ENCODE assay signal across 8 mouse cellular contexts in genomic region chr2:156547123-156547891, GRCm38 (mm10). TPM values are rescaled to one million over a fixed set of nuclear protein-coding genes. Genes with fewer than 3 reads are reported as not detected.
A peak's percentile ranks its signal among the peaks of the same experiment; 100 is the strongest.
DNase-seq lines count a peak whose midpoint lies in the region; ATAC-seq and TF ChIP-seq lines count a peak whose summit lies in the region.

Gene Aar2, plus strand, starts transcription at chr2:156547584.

- peak within 1 kb of the TSS; percentile 72 for H3K9ac ChIP-seq in hindbrain, postnatal 0 days (replicated peaks; ENCODE audit: low read length)

- 5% methylated on average over 39 of the region's 39 CpGs for WGBS in hindbrain, postnatal 0 days

- no peak for TF ChIP-seq CTCF in gastrocnemius, adult 2 months (IDR thresholded peaks at IDR 0.05)
- no peak for TF ChIP-seq CTCF in hindbrain, postnatal 0 days (IDR thresholded peaks at IDR 0.05; ENCODE audit: low read depth)
- no peak for TF ChIP-seq CTCF in left cerebral cortex, adult 2 months (IDR thresholded peaks at IDR 0.05)

- ATAC-seq in common myeloid progenitor, adult 5-6 weeks (replicated peaks; ENCODE audit: low read depth, poor library complexity, severe bottlenecking) = peak; percentile 94
- peak; percentile 66 for ATAC-seq in hindbrain, postnatal 0 days

- peaks cover 11% of the 10 kb centered on the region; the same call in 1 of the 2 replicates for H3K36me3 ChIP-seq in hindbrain, postnatal 0 days (ENCODE audit: insufficient read depth, low read length)
- peaks cover 29% of the 10 kb centered on the region for H3K36me3 ChIP-seq in megakaryocyte, embryonic 14.5 days (replicated peaks; ENCODE audit: low read length)

- H3K27me3 ChIP-seq in hindbrain, postnatal 0 days (ENCODE audit: insufficient read depth, low read length) = no peaks in the 10 kb centered on the region
- H3K27me3 ChIP-seq in megakaryocyte, embryonic 14.5 days (replicated peaks) = peaks cover 18% of the 10 kb centered on the region

- H3K4me1 ChIP-seq in hindbrain, postnatal 0 days (ENCODE audit: insufficient read depth, low read length) = peaks cover 9% of the 10 kb centered on the region
- peaks cover 34% of the 10 kb centered on the region for H3K4me1 ChIP-seq in megakaryocyte, embryonic 14.5 days

- no peaks in the 10 kb centered on the region for H3K9me3 ChIP-seq in hindbrain, postnatal 0 days (ENCODE audit: low read length)
- H3K9me3 ChIP-seq in megakaryocyte, embryonic 14.5 days = no peaks in the 10 kb centered on the region

- H3K4me2 ChIP-seq in hindbrain, postnatal 0 days (ENCODE audit: low read depth, low read length) = peak within 1 kb of the TSS; percentile 72

- DNase-seq in ZHBTc4 (ENCODE audit: low read depth, low spot score) = peak; percentile 88
- peak; percentile 86 for DNase-seq in gastrocnemius, adult 2 months
- DNase-seq in hindbrain, postnatal 0 days (ENCODE audit: low spot score) = peak; percentile 85
- DNase-seq in left cerebral cortex, adult 2 months (ENCODE audit: extremely low spot score in 1 of 2, low spot score in 2 of 2) = peak; percentile 79 to 84
- DNase-seq in right cerebral cortex, postnatal 10 days (ENCODE audit: low spot score in 2 of 2) = peak; percentile 85 to 88
- DNase-seq in urinary bladder, postnatal 36 days (ENCODE audit: low spot score in 2 of 2) = peak; percentile 79 to 80

- peak within 1 kb of the TSS; percentile 91 for H3K27ac ChIP-seq in gastrocnemius, adult 2 months
- H3K27ac ChIP-seq in hindbrain, postnatal 0 days = peak within 1 kb of the TSS; percentile 72; the same call in 1 of the 2 replicates
- peak within 1 kb of the TSS; percentile 83 for H3K27ac ChIP-seq in left cerebral cortex, adult 2 months

- intact Hi-C loops in gastrocnemius, adult 2 months (cut with DNase I) = loop anchor here (5.0 kb wide), 1 partner anchor 170 kb away; no protein-coding TSS in a partner anchor
- intact Hi-C loops in left cerebral cortex, adult 2 months (cut with DNase I) = loop anchor here (5.0 to 10.0 kb wide), 2 partner anchors 160 to 317 kb away; partner anchors contain the start of gene Rab5if

- H3K4me3 ChIP-seq in gastrocnemius, adult 2 months = peak within 1 kb of the TSS; percentile 84
- peak within 1 kb of the TSS; percentile 78 for H3K4me3 ChIP-seq in hindbrain, postnatal 0 days (ENCODE audit: low read length)
- H3K4me3 ChIP-seq in left cerebral cortex, adult 2 months = peak within 1 kb of the TSS; percentile 66
- peak within 1 kb of the TSS; percentile 96 for H3K4me3 ChIP-seq in megakaryocyte, embryonic 14.5 days (replicated peaks)

RNA-seq across cellular contexts. Expression of gene Aar2, which starts in this region (rescaled TPM):
- 10.6 and 24.3 TPM in 2 replicates for total RNA-seq in common myeloid progenitor, adult 5-6 weeks (2017)
- 10 to 100 TPM; 22.0 to 22.4 TPM for total RNA-seq in gastrocnemius, adult 2 months (2021)
- total RNA-seq in hindbrain, postnatal 0 days (2014; rRNA removed) = 47.4 and 61.6 TPM in 2 replicates
- polyA plus RNA-seq in hindbrain, postnatal 0 days (2015; fragmentation: Nextera tagmentation; extraction: Ambion mirVana) = 39.2 and 40.3 TPM in 2 replicates
- 10 to 100 TPM; 37.3 to 39.6 TPM for total RNA-seq in left cerebral cortex, adult 2 months (2021)
- polyA plus RNA-seq in megakaryocyte, embryonic 14.5 days (2012; ENCODE audit: insufficient read depth, low replicate concordance) = 2.2 and 7.7 TPM in 2 replicates

Comparison
In these comparisons a context has a peak if more than half of its experiments do, and no peak if none do; other contexts are left out.
1. Peak in every context shown above with its lines: DNase-seq, ATAC-seq, H3K4me3 ChIP-seq and H3K27ac ChIP-seq.